Mouse (Mus musculus) megakaryocyte, embryonic 14.5 days (primary cell): Measurements from ENCODE around the gene Zfp786.

Source experiments
- FLI1 ChIP-seq: IDR thresholded peaks from 2 replicates; pipeline ENCODE4 v1.6.1; 2012; ENCODE audit warnings: low read length, inconsistent platforms, mixed read lengths
- GATA1 ChIP-seq: IDR thresholded peaks from 3 replicates; pipeline ENCODE4 v1.6.1; 2012; ENCODE audit warnings: mixed read lengths, low read length, inconsistent platforms, borderline replicate concordance

DNA sequence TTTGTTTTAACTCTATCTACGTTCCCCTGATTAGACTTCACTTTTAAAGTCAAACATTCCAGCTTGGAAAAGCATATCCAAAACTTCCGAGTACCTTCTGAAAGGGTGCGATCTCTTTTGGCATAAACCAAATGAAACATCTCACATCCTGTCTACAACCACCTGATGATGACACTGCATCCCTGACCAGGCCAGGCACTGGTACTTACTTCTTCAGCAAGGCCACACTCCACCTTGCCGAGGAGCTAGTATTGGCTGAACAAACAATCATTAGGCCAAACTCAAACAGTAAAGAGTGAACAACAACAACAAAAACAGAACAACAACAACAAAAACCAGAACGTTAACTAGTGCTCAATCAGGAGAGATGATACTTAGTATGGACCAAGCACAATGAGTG, 19.3 kb downstream of the Zfp786 start:
- TF ChIP-seq GATA1 (no peak), FLI1 (no peak)
